Mouse (Mus musculus) gastrocnemius, postnatal 36 days (tissue): ENCODE measurements around the gene Zcchc14. TPM values are rescaled to one million over a fixed set of nuclear protein-coding genes. Genes with fewer than 3 reads are reported as not detected.

Source experiments
- DNase-seq, 2 experiments: peaks; one replicate each; pipeline ENCODE4 v3.0.0; 2022
- intact Hi-C: fragments of 180-260 bp; cut with DNase I; formaldehyde crosslinking; loops from one replicate; pipeline ENCODE4 v1.15.1; 2025
- total RNA-seq, 2 experiments: library from RNA; stranded (reverse); gene quantifications; 2 replicates each; pipeline ENCODE4 v1.2.3; 2021

Zcchc14 gene
- total RNA-seq, 2 experiments from 2014 or later = 14.2 to 17.2 TPM

DNA sequence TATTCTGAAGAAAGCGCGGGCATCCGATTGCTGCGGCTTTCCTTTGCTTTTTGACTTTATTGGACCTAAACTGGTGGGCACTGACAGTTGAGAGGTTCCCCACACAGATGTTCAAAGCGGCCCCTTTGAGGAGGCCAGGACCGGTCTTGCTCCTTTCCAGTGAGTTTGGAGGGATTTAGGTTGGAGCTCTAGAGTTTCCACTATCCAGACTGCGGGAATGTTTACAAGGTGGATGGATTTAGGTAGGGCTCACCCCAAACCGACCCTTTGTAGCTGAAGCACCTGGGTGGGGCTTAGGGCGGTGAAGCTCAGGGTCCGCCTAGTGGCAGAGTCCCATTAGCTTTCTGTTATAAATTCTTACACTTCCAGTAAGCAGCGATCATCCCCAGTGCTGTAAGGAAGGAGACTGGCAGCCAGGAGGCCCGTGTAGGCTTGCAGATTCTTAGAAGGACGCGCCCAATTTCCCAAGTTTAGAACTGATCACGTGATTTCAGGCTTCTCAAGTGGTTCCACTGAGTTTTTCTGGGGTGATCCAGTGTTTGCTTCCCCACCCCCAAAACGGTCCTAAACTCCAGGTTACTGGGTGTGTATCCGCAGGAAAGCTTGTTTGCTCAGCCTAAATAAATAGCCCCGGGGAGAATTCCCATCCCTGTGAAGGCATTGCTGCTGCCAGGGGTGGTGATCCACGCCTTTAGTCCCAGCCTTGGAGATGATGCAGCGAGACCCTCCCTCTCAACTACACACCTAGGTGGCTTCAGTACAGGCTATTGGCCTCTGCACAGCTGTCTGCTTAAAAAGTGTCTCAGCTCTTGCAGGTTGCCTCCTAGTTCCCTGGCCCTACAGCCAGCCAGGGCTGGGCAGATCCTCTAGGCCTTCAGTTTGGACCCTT lies 61.3 kb downstream of the Zcchc14 start:
- intact Hi-C loops = no loop called here
- DNase-seq = no peak

DNA sequence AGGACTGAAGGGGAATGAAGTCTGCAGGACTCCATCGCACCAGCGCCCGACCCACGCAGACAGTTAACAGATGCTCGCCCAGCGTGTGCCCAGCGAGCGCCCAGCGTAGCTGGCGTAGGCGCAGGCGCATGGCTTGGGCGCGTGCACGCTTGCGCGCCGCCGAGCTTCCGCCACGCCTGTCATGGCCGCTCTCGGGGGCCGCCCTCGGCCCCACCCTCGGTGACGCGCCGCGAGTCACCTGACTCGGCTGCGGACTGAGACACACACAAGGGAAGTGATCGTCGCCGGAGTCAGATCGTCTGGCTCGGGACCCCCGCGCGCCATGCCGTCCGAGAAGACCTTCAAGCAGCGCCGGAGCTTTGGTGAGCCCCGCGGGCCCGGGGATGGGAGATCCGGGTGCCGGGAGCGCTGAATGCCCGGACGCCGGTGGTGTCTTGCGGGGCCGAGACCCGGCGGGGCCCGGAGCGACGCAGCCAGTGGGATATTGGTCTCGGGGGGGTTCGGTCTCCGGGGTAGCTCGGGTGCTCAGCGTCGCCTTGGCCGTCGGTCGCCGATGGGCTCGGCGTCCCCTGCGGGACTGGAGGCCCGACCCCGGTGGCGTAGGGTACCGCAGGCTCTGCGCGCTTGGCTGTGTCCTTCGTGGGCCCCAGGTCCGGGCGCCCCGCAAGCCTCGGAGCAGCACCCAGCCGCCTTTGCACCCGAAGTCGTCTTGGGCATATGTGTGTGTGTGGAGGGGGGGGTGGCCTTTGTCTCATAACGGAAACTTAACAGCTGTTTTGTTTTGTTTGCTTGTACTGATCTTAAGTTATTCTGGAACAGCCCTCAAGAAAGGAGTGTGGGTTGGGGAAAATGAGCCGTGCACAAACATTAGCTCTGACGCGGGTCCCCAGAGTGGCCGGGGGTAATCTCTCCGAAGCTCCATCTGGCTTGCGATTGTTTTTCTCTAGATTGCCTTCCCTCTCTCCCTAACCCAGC lies 62.2 kb downstream of the Zcchc14 start, which contains the start of gene Map1lc3b:
Map1lc3b (plus strand) TSS at position 159 of the 975 bp plus-strand sequence.
- intact Hi-C loops = no loop called here
- DNase-seq = peak; percentile 90 to 96

DNA sequence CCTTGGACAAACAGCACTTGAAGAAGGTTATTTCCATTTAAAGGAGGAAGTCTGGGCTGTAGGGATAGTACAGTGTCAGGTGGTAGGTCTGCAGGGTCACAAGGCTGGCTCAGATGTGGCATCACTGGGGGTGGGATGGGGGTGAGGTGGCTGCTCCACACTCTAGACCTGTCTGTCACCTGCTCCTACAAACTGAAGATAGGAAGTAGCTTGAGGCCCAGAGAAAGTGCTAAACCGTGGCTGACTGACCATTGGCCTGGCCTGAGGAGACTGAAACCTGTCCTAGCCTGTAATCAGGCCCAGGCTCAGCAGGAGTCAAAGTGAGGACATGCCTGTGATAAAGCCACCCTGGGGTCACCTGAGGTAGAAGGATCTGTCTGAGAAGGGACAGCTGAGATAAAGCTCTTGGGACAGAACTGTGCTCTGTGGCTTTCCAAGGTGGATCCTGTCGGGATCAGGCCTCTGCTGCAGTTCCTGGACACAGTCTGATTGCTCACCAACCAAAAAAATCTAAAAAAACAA lies 63.4 kb downstream of the Zcchc14 start:
- DNase-seq = no peak
- intact Hi-C loops = no loop called here

DNA sequence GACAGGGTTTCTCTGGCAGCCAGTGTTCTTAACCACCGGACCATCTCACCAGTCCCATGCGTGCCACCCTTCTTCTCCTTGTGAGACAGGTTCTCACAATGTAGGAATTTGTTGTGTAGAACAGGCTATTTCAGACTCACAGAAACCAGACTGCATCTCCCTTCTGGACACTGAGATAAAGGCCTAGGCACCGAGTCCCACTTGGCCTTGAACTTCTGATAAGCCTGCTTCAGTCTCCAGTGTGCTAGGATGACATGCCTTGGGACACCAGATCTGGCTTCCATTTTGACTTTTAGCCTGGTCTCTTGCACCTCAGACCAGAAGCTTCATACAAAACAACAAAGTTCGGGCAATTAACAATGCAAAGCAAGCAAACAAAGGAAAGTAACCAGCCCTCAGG lies 64.0 kb downstream of the Zcchc14 start:
- no peak for DNase-seq
- intact Hi-C loops = no loop called here

DNA sequence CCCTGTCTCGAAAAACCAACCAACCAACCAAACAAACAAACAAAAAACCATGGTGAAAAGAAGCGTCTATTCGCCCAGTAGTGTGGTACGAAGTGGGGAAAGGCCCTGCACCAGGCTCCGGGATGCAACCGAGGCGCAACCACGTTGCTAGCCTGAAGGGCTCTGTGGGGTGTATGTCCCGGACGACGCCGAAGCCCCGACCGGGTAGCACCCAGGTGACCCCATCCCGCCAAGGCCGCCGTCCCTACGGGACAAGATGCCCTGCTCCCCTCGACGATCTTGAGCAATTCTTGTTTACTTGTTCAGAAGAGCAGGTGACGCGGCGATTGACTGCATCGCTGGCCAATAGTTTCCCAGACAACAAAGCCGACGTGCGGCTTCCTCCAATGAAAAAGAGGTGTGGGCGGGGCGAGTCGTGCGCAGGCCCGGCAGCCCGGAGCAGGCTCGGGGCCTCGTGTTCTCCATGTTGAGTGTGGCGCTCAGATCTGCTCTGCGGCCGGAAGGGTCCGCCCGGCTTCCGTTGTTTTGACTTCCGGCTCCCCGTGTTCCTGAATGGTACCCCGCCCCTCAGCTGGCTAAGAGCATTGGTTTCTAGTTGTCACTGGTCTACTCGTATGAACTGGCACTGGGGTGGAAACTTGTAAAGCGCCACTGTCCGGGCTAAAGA lies 67.4 kb downstream of the Zcchc14 start:
- DNase-seq = peak; percentile 100
- intact Hi-C loops = loop anchor here (2.0 kb wide), 1 partner anchor 38 kb away; no protein-coding TSS in a partner anchor

DNA sequence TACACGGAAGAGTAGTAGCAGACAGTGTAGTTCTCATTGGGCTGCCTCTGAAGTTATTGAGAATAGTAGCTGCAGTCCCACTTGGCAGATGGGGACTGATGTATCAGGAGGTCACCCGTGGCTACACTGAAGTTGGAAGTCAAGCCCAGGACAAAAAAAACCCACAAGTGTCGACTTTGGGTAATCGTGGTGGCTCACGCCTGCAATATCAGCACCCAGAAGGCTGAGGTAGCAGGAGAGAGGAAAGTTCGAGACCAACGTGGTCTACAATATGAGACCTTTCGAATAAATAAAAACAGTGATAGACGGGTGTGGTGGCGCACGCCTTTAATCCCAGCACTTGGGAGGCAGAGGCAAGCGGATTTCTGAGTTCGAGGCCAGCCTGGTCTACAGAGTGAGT lies 68.0 kb downstream of the Zcchc14 start:
- intact Hi-C loops = loop anchor here (2.0 kb wide), 1 partner anchor 38 kb away; no protein-coding TSS in a partner anchor

DNA sequence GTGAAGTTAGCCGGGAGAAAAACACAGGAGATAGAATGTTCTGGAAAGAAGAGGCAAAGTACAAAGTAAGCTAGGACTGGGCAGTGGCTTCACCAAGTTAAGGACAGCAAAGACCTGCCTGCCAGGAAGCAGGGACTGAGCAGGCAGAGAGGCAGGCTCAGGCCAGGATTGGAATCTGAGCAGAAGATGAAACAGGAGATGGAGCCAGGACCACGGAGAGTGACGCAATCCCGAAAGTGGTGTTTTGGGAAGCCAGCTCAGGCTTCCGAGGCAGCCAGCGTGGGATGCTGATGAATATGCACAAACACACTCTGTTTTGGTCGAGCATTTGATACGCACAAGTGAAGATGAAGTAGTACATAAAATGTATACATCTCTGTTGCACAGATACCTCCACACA lies 69.0 kb downstream of the Zcchc14 start:
- peak; percentile 47 to 55 for DNase-seq
- intact Hi-C loops = loop anchor here (2.0 kb wide), 1 partner anchor 37 kb away; no protein-coding TSS in a partner anchor

More for the DNA sequence above, 68.0 kb downstream of the Zcchc14 start:
- no peak for DNase-seq

DNA sequence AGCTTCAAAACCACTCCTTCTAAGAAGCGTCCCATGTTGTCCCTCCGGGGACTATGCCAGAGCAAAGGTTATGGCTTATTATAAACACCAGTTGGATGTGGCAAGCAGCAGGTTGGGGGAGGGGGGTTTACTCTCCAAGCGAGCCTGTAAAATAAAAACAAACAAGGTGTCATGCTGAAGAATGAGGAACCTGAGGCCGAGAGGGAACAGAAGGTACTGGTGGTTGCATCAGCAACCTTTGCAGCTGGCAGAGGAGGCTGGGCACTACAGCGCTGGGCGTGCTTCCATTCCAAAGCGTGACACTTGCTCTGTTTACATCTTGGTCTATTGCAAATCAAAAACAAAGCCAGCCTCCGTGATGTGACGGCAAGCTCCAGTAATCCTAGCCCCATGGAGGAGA lies 72.2 kb downstream of the Zcchc14 start:
- peak in 1 of 2 experiments; percentile 35 for DNase-seq
- intact Hi-C loops = no loop called here

DNA sequence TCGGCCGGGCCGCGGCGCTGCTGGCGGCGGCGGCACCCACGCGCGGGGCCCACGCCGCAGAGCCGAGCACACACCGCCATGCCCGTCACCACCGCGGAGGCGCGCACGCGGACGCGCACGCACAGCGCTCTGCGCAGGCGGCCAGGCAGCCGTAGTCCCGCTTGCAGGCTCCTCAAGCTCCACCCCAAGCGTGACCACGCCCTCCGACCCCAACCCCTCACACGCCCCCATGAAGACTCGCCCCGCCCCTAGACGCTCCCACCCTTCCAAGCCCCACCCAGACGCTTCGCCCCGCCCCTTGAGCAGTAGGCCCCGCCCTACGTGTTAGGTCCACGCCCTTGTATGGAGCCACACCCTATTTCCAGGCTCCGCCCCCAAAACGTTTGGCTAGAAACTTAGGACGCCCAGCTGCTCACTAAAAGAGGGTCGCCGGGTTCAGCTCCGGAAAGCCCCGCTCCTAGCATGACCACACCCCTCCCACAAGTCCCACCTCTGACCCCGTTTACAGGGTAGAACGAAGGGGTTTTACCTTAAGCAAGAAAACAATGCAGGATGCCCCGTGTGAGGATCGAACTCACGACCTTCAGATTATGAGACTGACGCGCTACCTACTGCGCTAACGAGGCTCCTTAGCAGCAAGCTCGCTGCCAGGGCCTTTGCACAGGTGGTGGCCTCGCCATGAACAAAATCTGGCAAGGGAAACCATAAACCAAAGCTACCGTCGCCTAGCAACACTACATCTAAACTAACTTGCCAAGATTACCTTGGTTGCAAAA lies 73.8 kb downstream of the Zcchc14 start, which contains the start of gene Fbxo31:
Fbxo31 (minus strand) TSS at position 131 of the 776 bp plus-strand sequence.
- DNase-seq = peak; percentile 92 to 95
- intact Hi-C loops = loop anchor here (2.0 kb wide), 1 partner anchor 30 kb away; no protein-coding TSS in a partner anchor

DNA sequence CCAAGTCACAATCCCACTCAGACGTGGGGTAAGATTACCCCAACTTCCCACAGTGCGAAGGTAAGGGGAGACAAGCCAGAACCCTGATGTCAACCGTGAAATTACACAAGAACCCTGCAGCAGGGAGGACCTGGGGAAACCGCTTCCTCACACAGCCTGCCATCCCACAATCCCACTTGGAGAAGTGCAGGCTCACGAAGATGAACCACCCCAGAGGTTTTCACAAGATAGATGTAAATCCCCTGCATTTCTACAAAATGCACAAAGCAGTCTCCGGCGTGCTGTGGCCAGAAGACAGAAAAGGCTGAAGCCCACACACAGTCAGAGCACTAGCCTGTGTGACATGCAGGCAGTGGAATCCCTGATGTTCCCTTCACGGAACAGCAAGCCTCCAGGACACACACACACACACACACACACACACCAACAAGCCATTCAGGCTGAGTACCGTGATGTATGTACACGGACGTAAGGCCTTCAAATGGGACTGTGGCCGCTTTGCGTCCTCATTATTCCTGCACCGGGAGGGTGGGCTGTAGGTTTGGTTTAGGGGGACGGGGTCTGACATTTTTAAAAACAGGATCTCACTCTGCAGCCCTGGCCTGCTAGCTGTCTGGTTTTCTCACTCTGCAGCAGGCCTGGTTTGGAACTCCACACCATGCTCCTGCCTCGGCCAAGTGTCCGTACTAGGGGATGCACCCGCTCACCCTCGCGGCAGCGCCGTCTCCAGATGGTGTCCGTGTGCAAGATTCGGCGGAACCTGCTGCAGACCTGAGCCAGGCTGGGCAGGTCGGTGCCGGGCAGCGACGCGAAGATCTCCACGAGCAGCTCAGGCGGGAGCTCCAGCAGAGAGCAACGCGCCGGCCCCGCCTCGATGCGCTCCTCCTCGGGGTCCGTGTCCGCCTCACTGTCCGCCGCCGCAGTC lies 74.7 kb downstream of the Zcchc14 start:
- no peak for DNase-seq
- intact Hi-C loops = loop anchor here (2.0 kb wide), 1 partner anchor 29 kb away; no protein-coding TSS in a partner anchor

DNA sequence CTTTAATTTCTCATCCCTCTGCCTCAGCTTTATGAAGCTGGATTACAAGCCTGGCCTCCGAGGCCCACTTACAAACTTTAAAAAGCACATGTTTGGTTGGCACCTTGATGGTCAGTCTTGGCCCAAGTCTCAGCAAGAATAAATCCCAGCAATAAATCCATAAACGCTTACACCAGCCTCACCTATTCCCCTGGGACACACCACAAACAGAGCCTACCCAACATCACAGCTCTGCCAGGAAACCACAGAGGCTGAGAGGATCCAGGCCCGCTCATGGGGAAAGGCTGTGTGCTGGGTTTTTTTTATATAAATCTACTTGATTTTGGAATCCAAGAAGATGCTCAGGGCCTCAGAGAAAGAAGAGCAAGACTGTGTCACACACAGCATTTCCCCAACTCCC lies 77.0 kb downstream of the Zcchc14 start:
- no peak for DNase-seq
- intact Hi-C loops = no loop called here

DNA sequence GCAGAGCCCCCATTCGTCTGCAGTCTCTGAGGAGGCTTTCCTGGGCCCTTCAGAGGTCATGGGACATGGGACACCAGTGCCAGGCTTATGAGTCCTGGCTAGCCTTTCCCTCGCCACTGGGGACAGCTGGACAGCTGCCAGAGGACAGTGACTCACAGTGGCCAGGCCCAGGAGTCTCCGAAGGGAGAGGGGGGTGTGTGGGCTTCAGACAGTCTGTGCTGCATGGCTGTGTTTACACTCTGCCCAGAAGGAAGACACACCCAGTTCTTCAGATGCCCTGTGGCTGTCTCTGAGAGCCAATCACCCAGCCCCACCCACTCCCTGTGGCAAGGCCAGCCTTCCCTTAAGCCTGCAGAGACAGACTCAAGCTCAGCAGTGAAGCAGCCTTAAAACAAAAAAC lies 79.4 kb downstream of the Zcchc14 start:
- intact Hi-C loops = no loop called here
- DNase-seq = peak; percentile 64 to 73

DNA sequence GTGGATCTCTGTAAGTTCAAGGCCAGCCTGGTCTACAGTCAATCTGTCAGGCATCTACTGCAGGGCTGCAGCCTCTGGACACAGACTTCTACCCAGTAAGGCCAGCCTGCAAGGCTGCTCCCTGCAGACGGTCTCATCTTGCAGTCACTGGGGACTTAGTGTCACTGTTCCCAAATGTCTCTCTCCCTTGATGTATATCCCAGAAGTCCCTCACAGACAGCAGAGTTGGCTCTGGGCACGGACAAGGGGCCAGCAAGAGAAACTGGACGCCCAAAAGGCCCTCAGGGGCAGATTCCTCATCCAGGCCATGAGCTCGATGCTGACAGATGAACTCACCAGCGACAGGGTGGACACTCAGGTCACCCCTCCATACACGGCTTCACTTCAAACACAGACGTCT lies 80.6 kb downstream of the Zcchc14 start:
- no peak for DNase-seq

DNA sequence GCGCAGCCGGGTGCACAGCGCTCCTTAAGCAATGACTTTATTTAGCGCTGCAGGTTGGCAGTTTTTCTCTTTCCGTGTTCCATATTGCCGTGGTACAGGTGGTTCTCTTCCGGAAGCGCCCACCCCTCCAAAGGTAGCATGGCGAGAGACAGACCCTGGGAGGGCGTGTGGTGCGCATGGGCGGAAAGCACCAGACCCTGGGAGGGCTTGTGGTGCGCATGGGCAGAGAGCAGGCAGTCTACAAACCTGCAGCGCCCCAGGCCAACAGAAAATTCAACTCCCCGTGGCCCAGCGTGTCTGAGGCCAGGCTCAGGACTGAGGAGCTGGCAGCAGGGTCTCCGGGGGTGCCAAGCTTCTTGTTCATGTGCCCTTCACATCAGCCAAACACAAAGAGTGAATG lies 81.9 kb downstream of the Zcchc14 start:
- intact Hi-C loops = no loop called here
- DNase-seq = no peak

More for the DNA sequence above, 80.6 kb downstream of the Zcchc14 start:
- intact Hi-C loops = no loop called here

DNA sequence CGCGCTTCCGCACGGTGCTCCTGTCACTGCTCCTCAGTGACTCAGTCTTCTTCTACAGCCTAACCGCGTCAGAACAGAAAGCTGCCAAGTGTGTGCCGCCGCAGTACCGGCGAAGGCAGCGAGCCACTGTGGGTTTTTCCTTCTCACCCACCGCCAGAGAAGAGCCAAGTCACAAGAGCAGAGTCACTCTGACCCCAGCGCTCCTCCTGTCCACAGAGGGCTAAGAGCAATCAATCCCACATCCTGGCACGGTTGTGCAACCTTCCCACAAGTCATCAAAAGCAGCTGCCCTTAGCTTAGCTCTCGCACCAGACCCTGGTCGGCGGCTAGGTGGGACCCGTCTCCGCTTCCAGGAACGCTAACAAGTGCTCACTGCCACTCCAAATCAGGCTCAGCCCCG lies 82.4 kb downstream of the Zcchc14 start:
- peak in 1 of 2 experiments; percentile 25 for DNase-seq
- intact Hi-C loops = no loop called here

DNA sequence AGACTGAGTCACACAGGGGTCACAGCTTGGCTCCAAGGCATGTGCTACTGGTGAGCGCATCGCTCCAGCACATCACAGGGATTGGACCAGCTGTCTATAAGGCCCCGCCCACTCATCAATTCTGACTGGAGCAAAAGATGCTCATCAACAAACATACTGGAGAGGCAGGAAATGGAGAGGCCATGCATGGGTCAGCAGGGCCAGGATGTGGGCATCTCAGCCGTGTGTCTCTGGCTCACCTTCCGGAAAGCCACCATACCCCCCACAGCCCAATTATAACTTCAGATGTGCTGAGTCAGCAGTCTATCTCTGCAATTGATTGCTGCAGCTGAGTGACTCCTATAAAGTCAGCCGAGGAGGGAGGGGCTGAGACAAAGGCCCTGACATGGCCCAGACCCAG lies 84.4 kb downstream of the Zcchc14 start:
- DNase-seq = no peak
- intact Hi-C loops = no loop called here

DNA sequence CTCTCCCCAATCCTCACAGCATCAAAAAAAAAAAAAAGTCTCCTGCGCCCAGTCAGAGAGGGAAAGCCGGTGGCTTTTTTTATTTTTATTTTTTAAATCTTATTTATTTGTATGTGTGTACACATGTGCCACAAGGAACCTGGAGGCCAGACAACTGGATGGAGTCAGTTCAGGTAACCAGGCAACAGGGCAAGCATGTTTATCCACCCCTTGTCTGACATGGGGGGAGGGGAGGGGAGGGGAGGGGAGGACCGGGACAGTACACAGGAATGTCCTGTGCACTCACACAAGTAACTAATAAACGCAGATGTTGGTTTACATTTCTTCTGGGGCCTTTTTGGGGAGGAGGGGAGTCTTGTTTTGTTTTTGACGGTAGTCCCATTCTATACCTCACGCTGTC lies 89.0 kb downstream of the Zcchc14 start:
- intact Hi-C loops = no loop called here
- DNase-seq = no peak

DNA sequence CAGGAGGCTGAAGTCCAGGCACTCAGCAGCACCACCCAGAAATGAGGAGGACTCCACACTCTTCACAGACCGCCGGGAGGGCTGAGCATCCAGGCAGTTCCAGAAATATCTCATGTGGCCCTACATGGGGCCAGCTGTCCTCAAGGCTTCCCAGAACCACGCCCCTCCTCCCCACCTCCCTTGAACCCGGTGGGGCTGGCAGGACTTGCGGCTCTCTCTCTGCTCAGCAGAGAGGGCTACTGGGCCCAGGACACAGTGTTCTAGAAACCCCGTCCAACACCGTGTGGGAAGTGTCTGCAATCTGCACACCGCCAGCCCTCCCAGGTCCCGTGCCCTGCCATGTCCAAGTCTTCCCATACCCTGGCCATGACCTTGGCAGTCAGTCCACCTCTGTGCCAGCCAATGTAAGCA lies 89.8 kb downstream of the Zcchc14 start:
- intact Hi-C loops = no loop called here
- DNase-seq = peak; percentile 71 to 86
